Mouse (Mus musculus): ENCODE results near the gene Slc35g3. TPM values are rescaled to one million over a fixed set of nuclear protein-coding genes. Genes with fewer than 3 reads are reported as not detected.

Slc35g3 gene
- polyA plus RNA-seq, 1 experiment from 2014 or later: 1.0 TPM

- no peaks in the 10 kb centered on the region for H3K36me3 ChIP-seq (ENCODE audit: insufficient read depth, low read length)
- peak; percentile 37 for DNase-seq (ENCODE audit: low spot score)
- H3K9me3 ChIP-seq (ENCODE audit: low read length): no peaks in the 10 kb centered on the region
- no peak overlapping the region for H3K27ac ChIP-seq (ENCODE audit: low read length)
- WGBS: 1% methylated on average over 11 of the region's 11 CpGs
- H3K9ac ChIP-seq (replicated peaks; ENCODE audit: low read depth): no peak overlapping the region
- peaks cover 40% of the 10 kb centered on the region; the same call in 1 of the 2 replicates for H3K4me1 ChIP-seq (ENCODE audit: insufficient read depth, low read depth, low read length)
- TF ChIP-seq CTCF (IDR thresholded peaks at IDR 0.05) (no peak), EP300 (IDR thresholded peaks at IDR 0.05) (no peak)
- no peak for ATAC-seq
- H3K27me3 ChIP-seq (replicated peaks; ENCODE audit: insufficient read depth, low read length): 0 out of 2 replicates have a peak, but pooled peaks cover 6% of the 10 kb centered on the region
- H3K4me3 ChIP-seq (ENCODE audit: low read depth, low read length): no peak overlapping the region
- 0 out of 2 replicates have a peak overlapping the region, but pooled peaks have one; percentile 86 for H3K4me2 ChIP-seq (replicated peaks; ENCODE audit: low read depth, low read length)
Measured at GRCm38 (mm10) chr11:69800138-69800391, 38.3 kb upstream of the Slc35g3 start.

GRCm38 (mm10) chr11:69799394-69800137 lies 37.8 kb upstream of the Slc35g3 start:
- no peaks in the 10 kb centered on the region for H3K9me3 ChIP-seq (ENCODE audit: low read length)
- 0 out of 2 replicates have a peak, but pooled peaks cover 6% of the 10 kb centered on the region for H3K27me3 ChIP-seq (replicated peaks; ENCODE audit: insufficient read depth, low read length)
- no peak overlapping the region for H3K9ac ChIP-seq (replicated peaks; ENCODE audit: low read depth)
- ATAC-seq (no peak), DNase-seq (ENCODE audit: low spot score) (peak; percentile 22)
- no peak overlapping the region for H3K4me3 ChIP-seq (ENCODE audit: low read depth, low read length)
- no peak for TF ChIP-seq EP300 (IDR thresholded peaks at IDR 0.05)
- no peak for TF ChIP-seq CTCF (IDR thresholded peaks at IDR 0.05)
- WGBS: 25% methylated on average over 11 of the region's 12 CpGs
- peaks cover 41% of the 10 kb centered on the region; the same call in 1 of the 2 replicates for H3K4me1 ChIP-seq (ENCODE audit: insufficient read depth, low read depth, low read length)
- no peaks in the 10 kb centered on the region for H3K36me3 ChIP-seq (ENCODE audit: insufficient read depth, low read length)
- 0 out of 2 replicates have a peak overlapping the region, but pooled peaks have one; percentile 86 for H3K4me2 ChIP-seq (replicated peaks; ENCODE audit: low read depth, low read length)
- no peak overlapping the region for H3K27ac ChIP-seq (ENCODE audit: low read length)

GRCm38 (mm10) chr11:69797924-69798323 lies 36.2 kb upstream of the Slc35g3 start:
- no peaks in the 10 kb centered on the region for H3K9me3 ChIP-seq (ENCODE audit: low read length)
- H3K9ac ChIP-seq (replicated peaks; ENCODE audit: low read depth): no peak overlapping the region
- TF ChIP-seq CTCF (IDR thresholded peaks at IDR 0.05) (no peak), EP300 (IDR thresholded peaks at IDR 0.05) (no peak)
- no peak overlapping the region for H3K4me3 ChIP-seq (ENCODE audit: low read depth, low read length)
- no peak overlapping the region for H3K4me2 ChIP-seq (replicated peaks; ENCODE audit: low read depth, low read length)
- ATAC-seq (no peak), DNase-seq (ENCODE audit: low spot score) (no peak)
- H3K36me3 ChIP-seq (ENCODE audit: insufficient read depth, low read length): no peaks in the 10 kb centered on the region
- no peak overlapping the region for H3K27ac ChIP-seq (ENCODE audit: low read length)
- H3K4me1 ChIP-seq (ENCODE audit: insufficient read depth, low read depth, low read length): peaks cover 27% of the 10 kb centered on the region; the same call in 1 of the 2 replicates
- 74% methylated on average over 7 of the region's 7 CpGs for WGBS
- H3K27me3 ChIP-seq (replicated peaks; ENCODE audit: insufficient read depth, low read length): 0 out of 2 replicates have a peak, but pooled peaks cover 6% of the 10 kb centered on the region

- H3K27ac ChIP-seq (ENCODE audit: low read length): 0 out of 2 replicates have a peak overlapping the region, but pooled peaks have one; percentile 54
Measured at GRCm38 (mm10) chr11:69795983-69796435, 34.2 kb upstream of the Slc35g3 start.

GRCm38 (mm10) chr11:69795168-69795982 lies 33.6 kb upstream of the Slc35g3 start, which contains the start of gene Chrnb1:
Gene Chrnb1 (minus strand): TSS chr11:69795943.
- ATAC-seq: peak; percentile 99
- H3K4me3 ChIP-seq (ENCODE audit: low read depth, low read length): peak within 1 kb of the TSS; percentile 47
- H3K27me3 ChIP-seq (replicated peaks; ENCODE audit: insufficient read depth, low read length): no peaks in the 10 kb centered on the region
- H3K9ac ChIP-seq (replicated peaks; ENCODE audit: low read depth): peak within 1 kb of the TSS; percentile 34
- H3K4me2 ChIP-seq (replicated peaks; ENCODE audit: low read depth, low read length): peak within 1 kb of the TSS; percentile 88
- 1% methylated on average over 50 of the region's 52 CpGs for WGBS
- H3K36me3 ChIP-seq (ENCODE audit: insufficient read depth, low read length): no peaks in the 10 kb centered on the region
- 0 out of 2 replicates have a peak, but pooled peaks cover 9% of the 10 kb centered on the region for H3K4me1 ChIP-seq (ENCODE audit: insufficient read depth, low read depth, low read length)
- TF ChIP-seq CTCF (IDR thresholded peaks at IDR 0.05) (peak; percentile 18; the same call in 1 of the 2 replicates), EP300 (IDR thresholded peaks at IDR 0.05) (no peak)
- H3K9me3 ChIP-seq (ENCODE audit: low read length): no peaks in the 10 kb centered on the region
- peak; percentile 100 for DNase-seq (ENCODE audit: low spot score)
- peak within 1 kb of the TSS; percentile 54 for H3K27ac ChIP-seq (ENCODE audit: low read length)

More at GRCm38 (mm10) chr11:69795983-69796435, 34.2 kb upstream of the Slc35g3 start:
- 3% methylated on average over 13 of the region's 13 CpGs for WGBS
- no peaks in the 10 kb centered on the region for H3K36me3 ChIP-seq (ENCODE audit: insufficient read depth, low read length)
- H3K4me3 ChIP-seq (ENCODE audit: low read depth, low read length): peak overlapping the region; percentile 47
- peak overlapping the region; percentile 88 for H3K4me2 ChIP-seq (replicated peaks; ENCODE audit: low read depth, low read length)
- H3K27me3 ChIP-seq (replicated peaks; ENCODE audit: insufficient read depth, low read length): no peaks in the 10 kb centered on the region
- peaks cover 11% of the 10 kb centered on the region; the same call in 1 of the 2 replicates for H3K4me1 ChIP-seq (ENCODE audit: insufficient read depth, low read depth, low read length)
- TF ChIP-seq CTCF (IDR thresholded peaks at IDR 0.05) (no peak), EP300 (IDR thresholded peaks at IDR 0.05) (no peak)
- ATAC-seq (no peak), DNase-seq (ENCODE audit: low spot score) (peak; percentile 32)
- H3K9ac ChIP-seq (replicated peaks; ENCODE audit: low read depth): no peak overlapping the region; the same call in 1 of the 2 replicates
- H3K9me3 ChIP-seq (ENCODE audit: low read length): no peaks in the 10 kb centered on the region

- no peak for DNase-seq (ENCODE audit: low spot score)
- no peaks in the 10 kb centered on the region for H3K27me3 ChIP-seq (replicated peaks; ENCODE audit: insufficient read depth, low read length)
- WGBS: 58% methylated on average over 5 of the region's 5 CpGs
Measured at GRCm38 (mm10) chr11:69793429-69793828, 31.7 kb upstream of the Slc35g3 start.

More at GRCm38 (mm10) chr11:69793429-69793828, 31.7 kb upstream of the Slc35g3 start:
- H3K9ac ChIP-seq (replicated peaks; ENCODE audit: low read depth): no peak overlapping the region
- no peak overlapping the region for H3K4me3 ChIP-seq (ENCODE audit: low read depth, low read length)
- no peak overlapping the region for H3K4me2 ChIP-seq (replicated peaks; ENCODE audit: low read depth, low read length)
- H3K27ac ChIP-seq (ENCODE audit: low read length): no peak overlapping the region
- TF ChIP-seq CTCF (IDR thresholded peaks at IDR 0.05) (no peak), EP300 (IDR thresholded peaks at IDR 0.05) (no peak)
- 0 out of 2 replicates have a peak, but pooled peaks cover 6% of the 10 kb centered on the region for H3K4me1 ChIP-seq (ENCODE audit: insufficient read depth, low read depth, low read length)
- no peaks in the 10 kb centered on the region for H3K36me3 ChIP-seq (ENCODE audit: insufficient read depth, low read length)
- no peaks in the 10 kb centered on the region for H3K9me3 ChIP-seq (ENCODE audit: low read length)
- ATAC-seq: no peak

All from lung, postnatal 0 days (tissue).